Mouse (Mus musculus) CD4-positive, CD25-positive, alpha-beta regulatory T cell, adult 4 months (primary cell): ENCODE measurements around the gene Fam114a2. TPM values are rescaled to one million over a fixed set of nuclear protein-coding genes. Genes with fewer than 3 reads are reported as not detected.

Experiments
- ATAC-seq: one replicate; pipeline ENCODE4 v1.8.0; 2017
- polyA plus RNA-seq, 2 experiments: library from polyadenylated mRNA; unstranded; fragments of 100-300 nt; shearing (Covaris generic); gene quantifications; one replicate each; pipeline ENCODE4 v1.2.1; 2017

Gene Fam114a2
- polyA plus RNA-seq, 2 experiments from 2014 or later = 117 to 160 TPM

- no peak for ATAC-seq
Observed at GRCm38 (mm10) chr11:57518751-57519148, 333 bp upstream of the Fam114a2 start.

GRCm38 (mm10) chr11:57516946-57517441 is 1.4 kb downstream of the Fam114a2 start:
- no peak for ATAC-seq

DNA sequence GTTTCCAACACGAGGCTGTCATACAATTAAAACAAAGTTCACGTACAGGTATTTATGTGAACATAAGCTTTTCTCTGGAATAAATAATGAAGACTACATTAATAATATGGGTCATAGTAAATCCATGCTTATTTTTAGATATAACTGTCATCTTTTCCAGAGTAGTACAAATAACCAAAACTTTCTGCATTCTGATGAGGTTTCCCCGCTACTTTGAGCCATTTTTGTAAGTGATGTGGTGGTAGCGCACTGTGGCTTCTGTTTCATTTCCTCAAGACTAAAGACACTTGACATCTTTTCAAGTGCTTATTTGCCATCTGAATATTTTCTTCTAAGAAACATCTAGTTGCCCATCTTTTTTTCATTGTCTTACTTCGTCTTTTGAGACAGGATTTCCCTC is 3.2 kb downstream of the Fam114a2 start:
- no peak for ATAC-seq

- no peak for ATAC-seq
Observed at GRCm38 (mm10) chr11:57506899-57507298, 11.5 kb downstream of the Fam114a2 start.

DNA sequence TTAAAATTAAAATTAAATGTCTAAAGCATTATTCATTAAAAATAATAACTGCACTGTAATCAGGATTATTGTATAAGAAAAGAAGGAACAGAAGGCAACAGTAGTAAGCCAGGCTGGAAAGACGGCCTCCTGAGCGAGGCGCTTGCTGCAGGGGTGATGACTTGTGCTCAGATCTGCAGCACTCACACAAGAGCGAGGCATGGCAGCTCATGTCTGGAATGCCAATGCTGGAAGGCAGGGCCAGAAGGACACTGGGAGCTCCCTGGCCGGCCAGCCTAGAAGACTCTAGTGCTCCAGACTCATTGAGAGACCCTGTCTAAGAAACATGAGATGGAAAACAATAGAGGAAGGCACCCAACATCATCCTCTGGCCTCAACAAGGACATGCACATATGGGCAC is 15.3 kb downstream of the Fam114a2 start:
- ATAC-seq = no peak

GRCm38 (mm10) chr11:57498215-57498614 is 20.2 kb downstream of the Fam114a2 start:
- ATAC-seq = no peak

GRCm38 (mm10) chr11:57497701-57498100 is 20.7 kb downstream of the Fam114a2 start:
- ATAC-seq = no peak

DNA sequence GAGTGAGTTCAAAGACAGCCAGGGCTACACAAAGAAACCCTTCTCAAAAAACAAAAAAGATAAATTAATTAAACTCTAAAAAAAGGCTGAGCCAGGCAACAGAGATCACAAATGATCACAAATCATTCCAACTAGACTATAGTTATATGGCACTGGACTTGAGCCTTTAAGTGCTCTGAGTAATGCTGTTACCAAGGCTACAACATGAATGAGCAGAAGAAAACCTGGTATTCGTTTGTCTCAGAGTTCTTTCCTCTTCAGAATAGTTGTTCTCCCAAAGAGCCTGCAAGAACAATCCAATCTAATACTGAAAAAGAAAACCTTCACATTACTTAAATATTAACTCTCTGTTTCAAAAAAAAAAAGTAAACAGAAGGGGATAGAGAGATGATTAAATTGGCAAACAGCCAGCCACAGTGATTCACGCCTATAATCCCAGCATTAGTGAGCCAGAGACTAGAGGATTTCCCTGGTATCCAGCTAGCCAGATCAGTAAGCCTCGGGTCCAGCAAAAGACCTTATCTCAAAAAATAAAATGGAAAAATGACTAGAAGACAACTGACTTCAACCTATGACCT is 21.9 kb downstream of the Fam114a2 start:
- no peak for ATAC-seq

DNA sequence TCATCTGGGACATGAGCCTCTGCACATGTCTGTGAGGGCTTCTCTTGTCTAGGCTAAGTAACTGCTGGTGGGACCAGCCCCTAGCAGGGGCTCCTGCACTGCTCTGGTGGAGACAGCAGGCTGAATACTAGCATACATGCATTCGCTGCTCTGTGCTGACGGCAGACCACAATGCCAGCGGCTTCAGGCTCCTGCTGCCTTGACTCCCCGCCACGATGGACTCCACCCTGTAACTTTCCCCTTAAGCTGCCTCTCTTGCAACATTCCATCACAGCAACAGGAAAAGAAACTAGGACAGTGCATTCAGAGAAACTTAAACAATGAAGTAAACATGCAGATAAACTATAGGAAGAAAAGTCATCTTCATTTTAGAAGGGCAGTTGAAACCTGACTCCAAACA is 30.0 kb downstream of the Fam114a2 start:
- ATAC-seq = no peak

GRCm38 (mm10) chr11:57478077-57478476 is 40.3 kb downstream of the Fam114a2 start:
- ATAC-seq = no peak

- ATAC-seq = no peak
Observed at GRCm38 (mm10) chr11:57475119-57475518, 43.3 kb downstream of the Fam114a2 start.

DNA sequence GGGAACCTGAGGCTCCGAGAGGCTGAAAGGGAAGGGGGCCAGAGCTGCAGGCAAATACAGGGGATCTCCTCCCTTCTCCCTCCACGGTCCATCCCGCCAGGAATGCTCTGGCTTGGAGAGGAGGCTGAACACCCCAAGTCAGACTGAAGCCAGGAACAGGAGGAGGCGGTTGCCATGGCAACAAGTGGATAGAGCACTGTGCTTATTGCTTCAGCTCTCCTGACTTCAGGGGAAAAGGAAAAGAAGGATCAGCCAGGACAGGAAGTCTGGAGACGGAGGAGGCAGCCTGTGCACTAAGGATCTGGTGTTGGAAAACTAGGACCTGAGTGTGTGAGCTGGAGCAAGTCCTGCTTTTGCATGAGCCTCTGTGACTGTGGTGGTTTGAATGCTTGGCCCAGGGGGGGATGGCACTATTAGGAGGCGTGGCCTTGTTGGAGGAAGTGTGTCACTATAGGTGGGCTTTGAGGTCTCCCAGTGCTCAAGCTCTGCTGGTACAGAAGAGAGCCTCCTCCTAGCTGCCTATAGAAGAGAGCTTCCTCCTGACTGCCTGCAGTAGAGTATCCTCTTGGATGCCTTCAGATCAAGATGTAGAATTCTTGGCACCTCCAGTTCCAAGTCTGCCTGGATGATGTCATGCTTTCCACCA is 44.0 kb downstream of the Fam114a2 start:
- no peak for ATAC-seq

GRCm38 (mm10) chr11:57470979-57471378 is 47.4 kb downstream of the Fam114a2 start:
- ATAC-seq = no peak

- no peak for ATAC-seq
Observed at GRCm38 (mm10) chr11:57470056-57470455, 48.4 kb downstream of the Fam114a2 start.

DNA sequence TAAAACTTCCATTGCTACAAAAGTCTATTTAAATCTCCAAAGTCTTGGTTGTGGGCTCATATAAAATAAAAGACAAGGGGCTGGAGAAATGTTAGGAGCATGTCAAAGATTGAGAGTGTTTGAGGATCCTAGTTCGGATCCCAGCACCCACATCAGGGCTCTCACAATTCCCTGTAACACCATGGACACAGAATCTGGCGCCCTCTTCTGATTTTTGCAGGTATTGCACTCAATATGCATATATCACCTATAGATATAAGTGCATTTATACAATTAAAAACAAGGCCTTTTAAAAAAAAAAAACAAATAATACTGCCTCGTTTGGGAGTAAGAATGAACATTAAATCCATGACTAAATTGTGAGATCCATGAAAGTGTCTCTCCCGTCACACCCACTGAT is 49.7 kb downstream of the Fam114a2 start:
- ATAC-seq = no peak

DNA sequence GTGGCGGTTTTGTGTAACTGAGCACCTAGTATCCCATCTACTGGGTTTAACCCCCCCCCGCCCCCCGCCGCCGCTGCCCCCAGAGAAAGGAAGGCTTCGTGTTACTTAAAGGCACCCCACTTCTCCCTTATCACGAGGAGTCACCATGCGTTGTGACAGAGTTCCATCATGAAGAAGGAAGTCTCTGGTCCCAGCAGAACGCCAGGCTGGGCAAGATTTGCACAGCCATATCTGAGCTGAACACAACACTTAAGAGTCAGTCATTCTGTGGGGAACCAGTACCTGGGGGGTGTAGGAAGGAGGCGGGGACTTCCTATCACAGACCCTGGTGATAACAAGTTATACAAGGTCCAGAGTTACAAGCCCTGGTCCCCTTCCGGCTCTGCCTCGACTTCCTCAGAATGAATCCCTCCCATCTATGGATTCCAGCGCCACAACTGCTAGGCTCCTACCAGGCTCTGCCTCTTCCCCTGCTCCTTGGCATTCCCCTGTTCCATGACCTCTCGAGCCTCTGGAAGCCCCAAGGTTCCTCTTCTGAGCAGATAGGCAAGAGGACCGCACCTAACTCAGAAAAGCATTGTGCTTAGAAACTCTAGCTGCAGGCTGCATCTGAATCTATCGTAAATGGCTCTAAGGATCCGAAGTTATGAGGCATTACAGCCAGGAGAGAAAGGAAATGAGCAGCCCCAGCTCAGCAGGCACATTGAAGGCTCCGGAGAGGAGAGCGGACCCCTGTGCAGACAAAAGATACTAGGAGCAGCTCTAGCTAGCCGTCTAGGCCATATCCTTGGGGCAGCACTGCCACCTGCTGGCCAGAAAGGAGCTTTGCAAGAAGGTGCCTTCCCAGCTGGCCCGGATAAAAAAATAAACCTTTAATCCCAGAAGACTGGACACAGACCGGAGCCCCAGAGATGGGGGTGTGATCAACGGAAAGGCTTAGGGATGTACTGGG is 51.0 kb downstream of the Fam114a2 start:
- ATAC-seq = no peak

DNA sequence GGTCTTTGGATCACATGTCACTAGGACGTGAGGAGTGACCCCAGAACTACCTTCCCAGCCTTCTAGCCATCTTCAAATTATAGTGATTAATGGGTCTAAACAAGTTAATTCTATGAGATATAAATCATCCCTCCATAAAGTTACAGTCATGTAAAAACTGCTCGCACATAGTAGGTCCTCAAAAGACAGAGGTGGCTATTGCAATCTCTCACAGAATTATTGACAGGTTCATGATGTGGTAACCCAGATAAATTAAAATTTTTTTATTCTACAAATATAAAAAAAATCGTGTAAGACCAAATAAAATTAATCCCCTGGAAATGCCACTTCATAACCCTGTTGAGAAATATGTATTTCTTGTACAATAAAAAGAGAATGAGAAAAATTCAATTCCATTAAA is 52.6 kb downstream of the Fam114a2 start:
- no peak for ATAC-seq

DNA sequence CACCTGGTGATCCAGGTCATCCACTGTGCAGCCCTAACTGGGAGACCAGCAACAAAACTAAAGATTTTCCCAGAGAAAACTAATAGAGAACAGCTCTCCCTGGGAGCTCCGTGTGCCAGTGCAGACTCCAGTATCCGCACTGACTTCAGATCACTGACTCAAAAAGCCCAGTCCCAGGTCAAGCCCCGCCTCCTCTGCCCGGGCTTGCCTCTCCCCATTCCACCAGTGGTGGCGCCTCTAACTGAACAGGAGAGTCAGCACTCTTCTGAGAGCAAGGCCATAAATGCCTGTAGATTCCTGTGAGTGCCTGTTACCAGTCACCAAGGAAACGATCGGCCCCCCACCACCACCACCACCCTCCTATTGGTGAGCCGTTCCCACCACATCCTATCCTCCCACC is 53.4 kb downstream of the Fam114a2 start:
- ATAC-seq = no peak

- no peak for ATAC-seq
Observed at GRCm38 (mm10) chr11:57459759-57460158, 58.7 kb downstream of the Fam114a2 start.

GRCm38 (mm10) chr11:57454421-57454820 is 64.0 kb downstream of the Fam114a2 start:
- ATAC-seq = no peak

DNA sequence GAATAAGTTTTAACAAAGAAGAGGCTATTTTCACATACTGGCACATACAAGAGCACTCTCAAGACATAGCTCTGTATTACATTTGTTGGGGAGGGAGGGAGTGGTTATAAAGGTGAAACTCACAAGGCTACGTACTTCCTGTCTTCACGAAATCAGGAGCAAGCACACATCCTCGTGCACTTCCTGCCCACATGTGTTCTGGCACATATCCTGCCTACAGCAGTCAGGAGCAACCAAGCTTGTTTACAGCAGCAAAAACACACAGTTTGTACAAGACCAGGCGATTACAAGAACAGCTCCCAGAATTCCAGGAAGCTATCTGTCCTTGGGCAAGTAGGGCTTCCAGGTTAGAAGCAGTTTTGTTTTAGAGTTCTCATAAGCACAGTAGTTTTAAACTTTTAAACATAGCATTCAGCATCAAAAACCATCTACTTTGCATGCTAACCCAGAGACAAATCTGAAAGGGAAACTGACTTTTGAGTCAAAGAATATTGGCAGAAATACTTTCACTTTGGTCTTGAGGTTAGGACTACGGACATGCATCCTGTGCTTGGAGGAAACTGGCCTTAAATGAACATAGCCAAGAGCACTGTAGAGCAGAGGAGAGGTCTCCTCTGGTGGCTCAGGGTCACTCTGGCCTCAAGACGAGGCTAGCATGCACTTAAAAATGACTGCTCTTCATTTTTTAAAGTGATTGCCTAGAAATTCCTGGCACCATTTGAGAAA is 73.0 kb downstream of the Fam114a2 start:
- ATAC-seq = peak; percentile 98

- ATAC-seq = no peak
Observed at GRCm38 (mm10) chr11:57434153-57434552, 84.3 kb downstream of the Fam114a2 start.
